Mouse (Mus musculus) gastrocnemius, postnatal 14 days (tissue): Measurements from ENCODE around the gene Gm49361. TPM values are rescaled to one million over a fixed set of nuclear protein-coding genes. Genes with fewer than 3 reads are reported as not detected.
"Not testable (repeated sequence)": the region's sequence is repeated elsewhere in the genome, so short reads cannot be mapped to it uniquely, and the experiment has no call there.

ENCODE experiments used
- DNase-seq: peaks from one replicate; pipeline ENCODE4 v3.0.0; 2021; ENCODE audit warnings: mixed read lengths
- intact Hi-C: fragments of 180-260 bp; cut with DNase I; formaldehyde crosslinking; loops from one replicate; pipeline ENCODE4 v1.15.1; 2025; ENCODE audit warnings: low total_unique reads
- long read RNA-seq, 2 experiments: library from polyadenylated mRNA; stranded (forward); transcript quantifications; one replicate each; pipeline ENCODE4 v2.0.0; 2021
- total RNA-seq, 2 experiments: library from RNA; stranded (reverse); gene quantifications; 2 replicates each; pipeline ENCODE4 v1.2.3; 2021

Gm49361 gene
- under 1 TPM in 1 of 2 experiments, not detected in 1; 0.68 TPM for total RNA-seq
- long read RNA-seq, experiment 1, result 0 reads
- long read RNA-seq, experiment 2, result 0 reads

GRCm38 (mm10) chr14:57746001-57746771 is at the start of gene Gm49361:
Gm49361 (minus strand) TSS chr14:57746103.
- DNase-seq, result peak; percentile 94
- intact Hi-C loops, result no loop called here

- intact Hi-C loops, result no loop called here
- DNase-seq, result no peak
Measured at GRCm38 (mm10) chr14:57791171-57791570, 45.3 kb upstream of the Gm49361 start.

- intact Hi-C loops, result no loop called here
- no peak for DNase-seq
Measured at GRCm38 (mm10) chr14:57789759-57790158, 43.9 kb upstream of the Gm49361 start.

- intact Hi-C loops, result no loop called here
- DNase-seq, result no peak
Measured at GRCm38 (mm10) chr14:57789311-57789710, 43.4 kb upstream of the Gm49361 start.

- DNase-seq, result no peak
- intact Hi-C loops, result no loop called here
Measured at GRCm38 (mm10) chr14:57787406-57787805, 41.5 kb upstream of the Gm49361 start.

- no peak for DNase-seq
- intact Hi-C loops, result no loop called here
Measured at GRCm38 (mm10) chr14:57772157-57772815, 26.4 kb upstream of the Gm49361 start.

GRCm38 (mm10) chr14:57769102-57769501 is 23.2 kb upstream of the Gm49361 start:
- intact Hi-C loops, result no loop called here

GRCm38 (mm10) chr14:57760447-57761412 is 14.8 kb upstream of the Gm49361 start:
- DNase-seq, result no peak
- intact Hi-C loops, result no loop called here

More at GRCm38 (mm10) chr14:57769102-57769501, 23.2 kb upstream of the Gm49361 start:
- DNase-seq, result no peak

- intact Hi-C loops, result no loop called here
- peak; percentile 16 for DNase-seq
Measured at GRCm38 (mm10) chr14:57758237-57758636, 12.3 kb upstream of the Gm49361 start, which contains the start of gene Lats2. Lats2 (minus strand) TSS chr14:57758388.

- no peak for DNase-seq
- intact Hi-C loops, result no loop called here
Measured at GRCm38 (mm10) chr14:57756094-57756493, 10.2 kb upstream of the Gm49361 start.

- intact Hi-C loops, result no loop called here
- no peak for DNase-seq
Measured at GRCm38 (mm10) chr14:57755661-57756060, 9.8 kb upstream of the Gm49361 start.

- DNase-seq, result no peak
- intact Hi-C loops, result no loop called here
Measured at GRCm38 (mm10) chr14:57753351-57753992, 7.6 kb upstream of the Gm49361 start.

GRCm38 (mm10) chr14:57751006-57751405 is 5.1 kb upstream of the Gm49361 start:
- intact Hi-C loops, DNase-seq: not testable (repeated sequence)

- intact Hi-C loops, result no loop called here
- no peak for DNase-seq
Measured at GRCm38 (mm10) chr14:57749501-57749900, 3.6 kb upstream of the Gm49361 start.

- intact Hi-C loops, result no loop called here
- DNase-seq, result peak; percentile 73
Measured at GRCm38 (mm10) chr14:57745291-57745969, 473 bp downstream of the Gm49361 start.

- no peak for DNase-seq
Measured at GRCm38 (mm10) chr14:57744547-57744946, 1.4 kb downstream of the Gm49361 start.

GRCm38 (mm10) chr14:57740651-57741050 is 5.3 kb downstream of the Gm49361 start:
- intact Hi-C loops, result no loop called here
- no peak for DNase-seq

More at GRCm38 (mm10) chr14:57744547-57744946, 1.4 kb downstream of the Gm49361 start:
- intact Hi-C loops, result no loop called here

- no peak for DNase-seq
- intact Hi-C loops, result no loop called here
Measured at GRCm38 (mm10) chr14:57737089-57737488, 8.8 kb downstream of the Gm49361 start.

GRCm38 (mm10) chr14:57736141-57736540 is 9.8 kb downstream of the Gm49361 start:
- no peak for DNase-seq
- intact Hi-C loops, result no loop called here
